Mouse (Mus musculus) hindbrain, embryonic 14.5 days (tissue): Measurements from ENCODE around the gene Khdrbs2. TPM values are rescaled to one million over a fixed set of nuclear protein-coding genes. Genes with fewer than 3 reads are reported as not detected.

Experiments used
- ATAC-seq: fragments of 200-750 bp; cut with Nextera tagmentation; 2 replicates; pipeline ENCODE4 v1.8.0; 2017; ENCODE audit warnings: moderate number of reproducible peaks, mild to moderate bottlenecking, moderate TSS enrichment, moderate library complexity; ENCODE audit not compliant: low FRiP score
- DNase-seq: peaks from one replicate; pipeline ENCODE4 v3.0.0-alpha.2; 2015; ENCODE audit warnings: low spot score
- H3K27ac ChIP-seq: fragments of 300-500 bp; sonication (generic); 2 replicates; pipeline ENCODE4 v1.5.1; 2014; ENCODE audit warnings: mild to moderate bottlenecking, moderate library complexity
- H3K27me3 ChIP-seq: fragments of 300-500 bp; sonication (generic); 2 replicates; pipeline ENCODE4 v1.6.1; 2014; ENCODE audit warnings: mild to moderate bottlenecking, low read length, mixed read lengths; ENCODE audit not compliant: control insufficient read depth, insufficient read depth
- H3K36me3 ChIP-seq: fragments of 300-500 bp; sonication (generic); replicated peaks from 2 replicates; pipeline ENCODE4 v1.6.1; 2014; ENCODE audit not compliant: control insufficient read depth, insufficient read depth
- H3K4me1 ChIP-seq: fragments of 300-500 bp; sonication (generic); replicated peaks from 2 replicates; pipeline ENCODE4 v1.6.1; 2014; ENCODE audit warnings: antibody characterized with exemption, low read length, mixed read lengths; ENCODE audit not compliant: control insufficient read depth, insufficient read depth
- H3K4me2 ChIP-seq: fragments of 300-500 bp; sonication (generic); replicated peaks from 2 replicates; pipeline ENCODE4 v1.6.1; 2014; ENCODE audit warnings: mild to moderate bottlenecking, moderate library complexity
- H3K4me3 ChIP-seq: fragments of 300-500 bp; sonication (generic); replicated peaks from 2 replicates; pipeline ENCODE4 v1.5.1; 2014; ENCODE audit warnings: mild to moderate bottlenecking, low read length
- H3K9ac ChIP-seq: fragments of 300-500 bp; sonication (generic); 2 replicates; pipeline ENCODE4 v1.6.1; 2014
- H3K9me3 ChIP-seq: fragments of 300-500 bp; sonication (generic); 2 replicates; pipeline ENCODE4 v1.6.1; 2016; ENCODE audit warnings: low read length; ENCODE audit not compliant: control insufficient read depth
- WGBS: fragments of 180-500 bp; shearing (Covaris S2); extraction: QIAGEN DNeasy Blood & Tissue Kit; methylation state at CpG from one replicate; pipeline ENCODE4 v1.1.7; 2014; 5-methylcytosine and 5-hydroxymethylcytosine counted together
- polyA plus RNA-seq: library from polyadenylated mRNA; unstranded; fragments of >200 nt; fragmentation: Nextera tagmentation; extraction: Ambion mirVana; gene quantifications from 2 replicates; pipeline ENCODE4 v1.2.1, GENCODE M21; 2014

Khdrbs2 gene
- polyA plus RNA-seq, 1 experiment from 2014 or later = 71.0 TPM

GRCm38 (mm10) chr1:32429493-32429892 lies 257.0 kb downstream of the Khdrbs2 start:
- Histone ChIP-seq H3K9me3 (no peaks in the 10 kb centered on the region), H3K9ac (no peak overlapping the region), H3K27ac (no peak overlapping the region), H3K36me3 (no peaks in the 10 kb centered on the region), H3K27me3 (no peaks in the 10 kb centered on the region), H3K4me2 (no peak overlapping the region), H3K4me1 (no peaks in the 10 kb centered on the region), H3K4me3 (no peak overlapping the region)
- no peak for ATAC-seq
- no peak for DNase-seq
- 63% methylated on average over 1 of the region's 1 CpGs for WGBS

GRCm38 (mm10) chr1:32430516-32430915 lies 258.0 kb downstream of the Khdrbs2 start:
- no peak overlapping the region for H3K9ac ChIP-seq
- H3K9me3 ChIP-seq = no peaks in the 10 kb centered on the region
- H3K4me3 ChIP-seq = no peak overlapping the region
- no peaks in the 10 kb centered on the region for H3K36me3 ChIP-seq
- H3K27ac ChIP-seq = no peak overlapping the region
- no peak overlapping the region for H3K4me2 ChIP-seq
- 95% methylated on average over 3 of the region's 3 CpGs for WGBS
- H3K27me3 ChIP-seq = no peaks in the 10 kb centered on the region
- DNase-seq (no peak), ATAC-seq (no peak)
- no peaks in the 10 kb centered on the region for H3K4me1 ChIP-seq

GRCm38 (mm10) chr1:32433118-32433517 lies 260.6 kb downstream of the Khdrbs2 start:
- WGBS = 91% methylated on average over 2 of the region's 2 CpGs

GRCm38 (mm10) chr1:32443927-32444326 lies 271.4 kb downstream of the Khdrbs2 start:
- no peaks in the 10 kb centered on the region for H3K9me3 ChIP-seq
- WGBS = 89% methylated on average over 5 of the region's 5 CpGs

More at GRCm38 (mm10) chr1:32433118-32433517, 260.6 kb downstream of the Khdrbs2 start:
- Histone ChIP-seq H3K9ac (no peak overlapping the region), H3K36me3 (no peaks in the 10 kb centered on the region), H3K27me3 (no peaks in the 10 kb centered on the region), H3K4me1 (no peaks in the 10 kb centered on the region), H3K4me3 (no peak overlapping the region), H3K27ac (no peak overlapping the region), H3K9me3 (no peaks in the 10 kb centered on the region), H3K4me2 (no peak overlapping the region)
- ATAC-seq (no peak), DNase-seq (no peak)

GRCm38 (mm10) chr1:32463103-32463516 lies 290.6 kb downstream of the Khdrbs2 start:
- Histone ChIP-seq H3K4me2 (no peak overlapping the region), H3K4me3 (no peak overlapping the region), H3K36me3 (no peaks in the 10 kb centered on the region), H3K27ac (no peak overlapping the region), H3K27me3 (no peaks in the 10 kb centered on the region), H3K4me1 (no peaks in the 10 kb centered on the region), H3K9ac (no peak overlapping the region), H3K9me3 (no peaks in the 10 kb centered on the region)
- whole genome bisulfite sequencing = 65% methylated on average over 6 of the region's 6 CpGs
- ATAC-seq = peak; percentile 75; the same call in 1 of the 2 replicates
- peak; percentile 52 for DNase-seq

More at GRCm38 (mm10) chr1:32443927-32444326, 271.4 kb downstream of the Khdrbs2 start:
- H3K9ac ChIP-seq = no peak overlapping the region
- H3K4me2 ChIP-seq = no peak overlapping the region
- no peaks in the 10 kb centered on the region for H3K4me1 ChIP-seq
- DNase-seq (no peak), ATAC-seq (no peak)
- no peaks in the 10 kb centered on the region for H3K36me3 ChIP-seq
- no peak overlapping the region for H3K4me3 ChIP-seq
- no peak overlapping the region for H3K27ac ChIP-seq
- H3K27me3 ChIP-seq = no peaks in the 10 kb centered on the region

- Histone ChIP-seq H3K27ac (no peak overlapping the region), H3K4me2 (no peak overlapping the region)
- WGBS = 81% methylated on average over 2 of the region's 2 CpGs
Measured at GRCm38 (mm10) chr1:32471022-32471421, 298.5 kb downstream of the Khdrbs2 start.

GRCm38 (mm10) chr1:32471502-32472214 lies 299.1 kb downstream of the Khdrbs2 start:
- H3K36me3 ChIP-seq = 0 out of 2 replicates have a peak, but pooled peaks cover 3% of the 10 kb centered on the region
- ATAC-seq (no peak), DNase-seq (no peak)
- H3K27ac ChIP-seq = no peak overlapping the region
- no peak overlapping the region for H3K4me2 ChIP-seq
- H3K4me3 ChIP-seq = no peak overlapping the region
- WGBS = 72% methylated on average over 11 of the region's 11 CpGs
- no peaks in the 10 kb centered on the region for H3K9me3 ChIP-seq
- no peaks in the 10 kb centered on the region for H3K27me3 ChIP-seq
- no peak overlapping the region for H3K9ac ChIP-seq
- no peaks in the 10 kb centered on the region for H3K4me1 ChIP-seq

More at GRCm38 (mm10) chr1:32471022-32471421, 298.5 kb downstream of the Khdrbs2 start:
- no peaks in the 10 kb centered on the region for H3K9me3 ChIP-seq
- DNase-seq (no peak), ATAC-seq (no peak)
- H3K27me3 ChIP-seq = no peaks in the 10 kb centered on the region
- H3K36me3 ChIP-seq = 0 out of 2 replicates have a peak, but pooled peaks cover 3% of the 10 kb centered on the region
- no peak overlapping the region for H3K9ac ChIP-seq
- H3K4me1 ChIP-seq = no peaks in the 10 kb centered on the region
- no peak overlapping the region for H3K4me3 ChIP-seq

GRCm38 (mm10) chr1:32487944-32488343 lies 315.4 kb downstream of the Khdrbs2 start:
- no peak overlapping the region for H3K27ac ChIP-seq
- no peak overlapping the region for H3K9ac ChIP-seq
- 78% methylated on average over 2 of the region's 2 CpGs for WGBS
- H3K4me1 ChIP-seq = no peaks in the 10 kb centered on the region
- no peaks in the 10 kb centered on the region for H3K9me3 ChIP-seq
- no peak for ATAC-seq
- H3K4me2 ChIP-seq = no peak overlapping the region
- H3K4me3 ChIP-seq = no peak overlapping the region
- H3K36me3 ChIP-seq = no peaks in the 10 kb centered on the region
- DNase-seq = no peak
- H3K27me3 ChIP-seq = no peaks in the 10 kb centered on the region

GRCm38 (mm10) chr1:32503381-32503780 lies 330.9 kb downstream of the Khdrbs2 start:
- no peak overlapping the region for H3K4me2 ChIP-seq
- H3K4me3 ChIP-seq = no peak overlapping the region
- no peaks in the 10 kb centered on the region for H3K36me3 ChIP-seq
- no peaks in the 10 kb centered on the region for H3K27me3 ChIP-seq
- ATAC-seq = no peak
- H3K9ac ChIP-seq = no peak overlapping the region
- no peaks in the 10 kb centered on the region for H3K9me3 ChIP-seq
- DNase-seq = no peak
- no peaks in the 10 kb centered on the region for H3K4me1 ChIP-seq
- 91% methylated on average over 6 of the region's 6 CpGs for WGBS
- no peak overlapping the region for H3K27ac ChIP-seq
